Mouse (Mus musculus): ENCODE results near the gene Hmox1. TPM values are rescaled to one million over a fixed set of nuclear protein-coding genes. Genes with fewer than 3 reads are reported as not detected.

Gene Hmox1
- total and polyA plus RNA-seq, 2 experiments from 2014 or later, result 12.9 to 15.1 TPM

GRCm38 (mm10) chr8:75135756-75136155, 42.3 kb downstream of the Hmox1 start:
- H3K4me1 ChIP-seq (ENCODE audit: insufficient read depth, low read length), result 0 out of 2 replicates have a peak, but pooled peaks cover 3% of the 10 kb centered on the region
- no peaks in the 10 kb centered on the region for H3K27me3 ChIP-seq (ENCODE audit: insufficient read depth, low read length)
- TF ChIP-seq CTCF (IDR thresholded peaks at IDR 0.05), result no peak
- H3K36me3 ChIP-seq (ENCODE audit: insufficient read depth, low read length), result no peaks in the 10 kb centered on the region
- no peaks in the 10 kb centered on the region for H3K9me3 ChIP-seq (ENCODE audit: low read length)
- no peak overlapping the region for H3K27ac ChIP-seq (ENCODE audit: low read depth, low read length)
- no peak overlapping the region for H3K4me2 ChIP-seq (ENCODE audit: low read depth, low read length, poor library complexity, severe bottlenecking)
- H3K4me3 ChIP-seq (ENCODE audit: low read depth, low read length), result no peak overlapping the region
- 31% methylated on average over 1 of the region's 1 CpGs for WGBS
- peak; percentile 41; the same call in 1 of the 2 replicates for ATAC-seq (ENCODE audit: low FRiP score)
- no peak overlapping the region for H3K9ac ChIP-seq (replicated peaks; ENCODE audit: low read length, poor library complexity, severe bottlenecking)
- peak; percentile 36 for DNase-seq (ENCODE audit: low spot score)

- DNase-seq (ENCODE audit: low spot score) (no peak), ATAC-seq (ENCODE audit: low FRiP score) (no peak)
- no peaks in the 10 kb centered on the region for H3K9me3 ChIP-seq (ENCODE audit: low read length)
- no peak for TF ChIP-seq CTCF (IDR thresholded peaks at IDR 0.05)
- H3K4me2 ChIP-seq (ENCODE audit: low read depth, low read length, poor library complexity, severe bottlenecking), result no peak overlapping the region
- no peaks in the 10 kb centered on the region for H3K36me3 ChIP-seq (ENCODE audit: insufficient read depth, low read length)
- H3K4me1 ChIP-seq (ENCODE audit: insufficient read depth, low read length), result 0 out of 2 replicates have a peak, but pooled peaks cover 3% of the 10 kb centered on the region
- H3K4me3 ChIP-seq (ENCODE audit: low read depth, low read length), result no peak overlapping the region
- H3K9ac ChIP-seq (replicated peaks; ENCODE audit: low read length, poor library complexity, severe bottlenecking), result no peak overlapping the region
- no peak overlapping the region for H3K27ac ChIP-seq (ENCODE audit: low read depth, low read length)
- 76% methylated on average over 2 of the region's 2 CpGs for WGBS
- H3K27me3 ChIP-seq (ENCODE audit: insufficient read depth, low read length), result no peaks in the 10 kb centered on the region
These were observed 42.8 kb downstream of the Hmox1 start for GRCm38 (mm10) chr8:75136256-75136655.

- 45% methylated on average over 3 of the region's 3 CpGs for WGBS
- Histone ChIP-seq H3K9ac (replicated peaks; ENCODE audit: low read length, poor library complexity, severe bottlenecking) (no peak overlapping the region), H3K27ac (ENCODE audit: low read depth, low read length) (no peak overlapping the region), H3K36me3 (ENCODE audit: insufficient read depth, low read length) (no peaks in the 10 kb centered on the region), H3K27me3 (ENCODE audit: insufficient read depth, low read length) (no peaks in the 10 kb centered on the region), H3K4me3 (ENCODE audit: low read depth, low read length) (no peak overlapping the region), H3K4me2 (ENCODE audit: low read depth, low read length, poor library complexity, severe bottlenecking) (no peak overlapping the region), H3K9me3 (ENCODE audit: low read length) (no peaks in the 10 kb centered on the region), H3K4me1 (ENCODE audit: insufficient read depth, low read length) (0 out of 2 replicates have a peak, but pooled peaks cover 3% of the 10 kb centered on the region)
- TF ChIP-seq CTCF (IDR thresholded peaks at IDR 0.05), result no peak
- ATAC-seq (ENCODE audit: low FRiP score), result peak; percentile 42; the same call in 1 of the 2 replicates
- peak; percentile 21 for DNase-seq (ENCODE audit: low spot score)
These were observed 44.1 kb downstream of the Hmox1 start for GRCm38 (mm10) chr8:75137536-75137935.

Other genes with a start within 250 kb of the Hmox1 start
- not detected in 2 replicates for gene Isx, start 220.4 kb upstream of the Hmox1 start, total RNA-seq (2014; rRNA removed)
- gene Isx, start 220.4 kb upstream of the Hmox1 start, polyA plus RNA-seq (2015; fragmentation: Nextera tagmentation; extraction: Ambion mirVana), result not detected in 2 replicates
- gene Hmgxb4, start 100.3 kb upstream of the Hmox1 start, total RNA-seq (2014; rRNA removed), result 48.5 and 60.1 TPM in 2 replicates
- 27.6 and 29.6 TPM in 2 replicates for gene Hmgxb4, start 100.3 kb upstream of the Hmox1 start, polyA plus RNA-seq (2015; fragmentation: Nextera tagmentation; extraction: Ambion mirVana)
- gene Tom1, start 59.9 kb upstream of the Hmox1 start, total RNA-seq (2014; rRNA removed), result 43.8 and 48.7 TPM in 2 replicates
- 47.1 and 48.2 TPM in 2 replicates for gene Tom1, start 59.9 kb upstream of the Hmox1 start, polyA plus RNA-seq (2015; fragmentation: Nextera tagmentation; extraction: Ambion mirVana)
- 17.8 and 18.3 TPM in 2 replicates for gene Mcm5, start 15.9 kb downstream of the Hmox1 start, total RNA-seq (2014; rRNA removed)
- 13.7 and 15.1 TPM in 2 replicates for gene Mcm5, start 15.9 kb downstream of the Hmox1 start, polyA plus RNA-seq (2015; fragmentation: Nextera tagmentation; extraction: Ambion mirVana)
- gene Rasd2, start 120.3 kb downstream of the Hmox1 start, total RNA-seq (2014; rRNA removed), result 10.1 and 14.4 TPM in 2 replicates
- gene Rasd2, start 120.3 kb downstream of the Hmox1 start, polyA plus RNA-seq (2015; fragmentation: Nextera tagmentation; extraction: Ambion mirVana), result 4.5 and 5.5 TPM in 2 replicates